In the genomic region with DNA sequence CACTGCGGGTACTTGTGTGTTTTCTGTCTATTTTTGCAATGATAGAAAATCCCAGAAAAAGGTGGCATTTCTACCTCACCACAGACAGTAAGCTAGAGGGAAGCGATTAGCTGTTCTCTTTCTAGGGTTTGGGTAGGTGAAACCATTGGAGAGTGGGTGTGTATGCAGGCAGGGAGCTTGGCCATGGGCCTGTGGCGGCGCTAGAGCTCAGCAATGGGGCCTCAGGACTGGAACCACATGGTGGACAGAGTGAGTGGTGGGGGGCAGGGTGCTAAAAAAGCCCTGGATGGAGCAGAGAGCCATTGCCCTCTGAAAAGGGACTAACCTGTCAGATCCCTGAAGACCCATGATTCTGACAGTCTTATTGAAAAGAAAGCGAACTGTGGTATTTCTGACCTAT, we compare ENCODE assay signal across 16 mouse cellular contexts. TPM values are rescaled to one million over a fixed set of nuclear protein-coding genes. Genes with fewer than 3 reads are reported as not detected.
DNase-seq lines count a peak whose midpoint lies in the region; ATAC-seq lines count a peak whose summit lies in the region.
"Had no signal": no experiment of that assay in that cellular context is flagged by ENCODE, and none has a peak within 500 bp of the region (broad histone marks: within the 10 kb centered on the region; RNA-seq: fewer than 3 reads in every experiment).

No protein-coding gene starts in this region.

- peak; percentile 39 for DNase-seq in cerebellum, adult 9-10 months
- DNase-seq in cerebellum, adult 11 months, result no peak
- DNase-seq in frontal cortex, postnatal 36 days (ENCODE audit: low spot score in 2 of 2), result no peak
- peak; percentile 34 for DNase-seq in retina, postnatal 1 day
- no peak for DNase-seq in retina, embryonic 14.5 days (ENCODE audit: low spot score)
- no peak for DNase-seq in heart, postnatal 10 days
- DNase-seq: adrenal gland, postnatal 36 days; gastrocnemius, postnatal 14 days; heart, adult 11 months; liver, embryonic 13.5 days; lung, postnatal 36 days; thymus, adult 18-20 months; thymus, postnatal 4 days had no signal

- 0 out of 2 replicates have a peak, but pooled peaks have one; percentile 41 for ATAC-seq in frontal cortex, adult (ENCODE audit: low TSS enrichment)
- ATAC-seq: intestine, postnatal 0 days; midbrain, embryonic 13.5 days had no signal

- intact Hi-C loops in heart, postnatal 10 days (cut with DNase I), result no loop called here

RNA-seq across cellular contexts. Expression of a gene that starts 6.7 kb away (rescaled TPM):
- total RNA-seq in heart, postnatal 10 days (2021), result 1 to 10 TPM; 1.5 to 1.8 TPM

Comparison
In these comparisons a context has a peak if more than half of its experiments do, and no peak if none do; other contexts are left out.
1. DNase-seq: peak in cerebellum, adult 9-10 months (single experiment) and retina, postnatal 1 day (single experiment); none in cerebellum, adult 11 months (single experiment), frontal cortex, postnatal 36 days (0 of 2), retina, embryonic 14.5 days (single experiment) and heart, postnatal 10 days (0 of 2).